Mouse (Mus musculus) induced T-regulatory cell, adult 2 months (primary cell): ENCODE measurements around the gene A830005F24Rik.

Experiments used
- DNase-seq: peaks from one replicate; pipeline ENCODE4 v3.0.0-alpha.2; 2012; ENCODE audit warnings: low read depth

Gene A830005F24Rik

DNA sequence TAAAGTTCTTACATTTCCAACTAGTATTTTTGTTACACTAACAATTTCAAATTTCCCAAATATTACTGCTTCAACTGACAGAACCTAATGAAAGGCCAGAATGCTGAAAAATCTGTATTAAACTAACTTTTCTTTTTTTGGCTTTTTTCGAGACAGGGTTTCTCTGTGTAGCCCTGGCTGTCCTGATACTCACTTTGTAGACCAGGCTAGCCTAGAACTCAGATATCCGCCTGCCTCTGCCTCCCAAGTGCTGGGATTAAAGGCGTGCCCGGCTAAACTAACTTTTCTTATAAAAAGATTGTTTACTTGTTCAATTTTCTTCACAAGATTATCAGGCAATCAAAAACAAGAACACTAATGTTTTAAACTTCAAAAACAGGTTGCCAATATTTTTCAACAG lies 31.5 kb downstream of the A830005F24Rik start:
- DNase-seq = no peak

DNA sequence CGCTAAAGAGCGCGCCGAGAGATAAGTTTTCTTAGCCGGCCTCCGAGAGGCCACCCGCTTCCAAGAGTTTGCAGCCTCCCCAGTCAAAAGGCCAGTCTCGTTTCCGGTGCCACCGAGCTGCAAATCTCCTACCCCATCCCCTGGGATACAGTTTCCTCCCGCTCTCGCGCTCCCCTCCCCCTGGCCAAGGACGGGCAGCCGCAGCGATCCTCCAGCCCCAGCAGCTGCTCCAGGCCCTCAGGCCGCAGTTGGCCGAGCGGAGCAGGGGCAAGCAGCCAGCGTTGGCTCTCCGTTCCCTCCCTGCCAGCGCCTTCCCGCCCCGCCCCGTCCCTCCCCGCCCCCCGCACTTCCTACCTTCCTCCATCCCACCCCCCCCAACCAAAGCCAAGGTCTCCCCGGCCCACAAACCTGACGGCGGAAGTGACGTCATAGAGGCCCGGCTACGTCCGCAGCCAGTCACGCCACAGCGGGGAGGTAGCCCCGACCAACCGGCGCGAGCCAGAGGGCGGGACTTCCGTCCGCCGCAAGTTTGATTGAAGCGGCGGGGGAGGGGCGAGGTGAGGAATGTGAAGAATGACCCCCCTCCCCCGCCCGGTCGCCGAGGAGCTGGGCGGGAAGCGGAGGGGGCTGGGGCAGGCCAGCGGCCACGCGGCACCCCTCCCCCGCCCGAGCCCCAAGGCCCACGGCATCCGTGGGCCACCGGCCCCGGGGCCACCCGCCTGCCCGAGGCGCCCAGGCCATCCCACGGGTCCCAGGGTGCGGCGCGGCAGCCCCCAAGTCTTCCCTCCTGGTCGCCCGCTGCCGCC lies 32.3 kb downstream of the A830005F24Rik start:
- peak; percentile 99 for DNase-seq

DNA sequence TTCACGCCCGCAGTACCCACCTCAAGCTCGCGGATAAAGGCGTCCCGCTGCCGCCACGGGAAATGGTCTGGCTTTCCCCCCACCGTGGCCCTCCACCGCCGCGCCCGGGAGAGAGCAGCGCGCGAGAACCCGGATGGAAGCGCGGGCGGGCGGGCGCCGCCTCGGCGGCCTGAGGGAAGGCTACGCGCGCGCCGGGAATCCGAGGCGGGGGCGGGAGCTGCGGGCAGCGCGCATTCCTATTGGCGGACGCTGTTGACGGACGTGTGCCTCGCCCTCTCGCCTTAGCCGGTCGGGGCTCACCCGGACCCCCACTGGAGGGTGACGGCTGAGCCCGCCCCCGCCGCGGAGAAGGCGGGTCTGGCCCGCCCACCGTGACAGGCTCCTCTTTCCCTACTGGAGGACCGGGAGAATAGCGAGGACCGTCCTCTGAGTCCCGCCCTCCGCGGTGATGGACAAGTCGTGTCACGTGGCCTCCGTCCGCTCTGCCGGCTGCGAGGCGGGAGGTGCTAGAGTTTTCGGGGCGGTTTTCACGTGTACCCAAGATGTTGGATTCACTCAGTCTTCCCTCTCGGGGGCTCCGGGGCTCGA lies 33.1 kb downstream of the A830005F24Rik start:
- peak; percentile 97 for DNase-seq

DNA sequence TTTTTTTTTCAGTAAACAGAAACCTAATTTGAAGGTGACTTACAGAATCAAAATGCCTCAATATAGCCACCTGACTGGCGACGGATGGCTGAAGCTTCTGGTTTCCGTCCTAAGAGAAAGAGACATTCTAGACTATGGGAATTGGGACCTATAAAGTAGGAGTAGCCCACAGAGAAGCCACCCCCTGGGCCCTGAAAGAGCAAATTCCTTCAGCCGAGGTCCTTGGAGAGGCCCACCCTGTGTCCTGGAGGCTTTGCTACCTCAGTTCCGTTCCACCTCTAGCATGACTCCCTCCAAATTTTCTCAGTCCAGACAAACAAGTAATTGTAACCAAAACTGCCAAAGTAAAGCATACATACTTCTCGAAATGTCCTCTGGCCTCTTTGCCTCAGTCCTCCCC lies 34.3 kb downstream of the A830005F24Rik start:
- no peak for DNase-seq

GRCm38 (mm10) chr13:48548296-48548695 lies 34.9 kb downstream of the A830005F24Rik start:
- no peak for DNase-seq

DNA sequence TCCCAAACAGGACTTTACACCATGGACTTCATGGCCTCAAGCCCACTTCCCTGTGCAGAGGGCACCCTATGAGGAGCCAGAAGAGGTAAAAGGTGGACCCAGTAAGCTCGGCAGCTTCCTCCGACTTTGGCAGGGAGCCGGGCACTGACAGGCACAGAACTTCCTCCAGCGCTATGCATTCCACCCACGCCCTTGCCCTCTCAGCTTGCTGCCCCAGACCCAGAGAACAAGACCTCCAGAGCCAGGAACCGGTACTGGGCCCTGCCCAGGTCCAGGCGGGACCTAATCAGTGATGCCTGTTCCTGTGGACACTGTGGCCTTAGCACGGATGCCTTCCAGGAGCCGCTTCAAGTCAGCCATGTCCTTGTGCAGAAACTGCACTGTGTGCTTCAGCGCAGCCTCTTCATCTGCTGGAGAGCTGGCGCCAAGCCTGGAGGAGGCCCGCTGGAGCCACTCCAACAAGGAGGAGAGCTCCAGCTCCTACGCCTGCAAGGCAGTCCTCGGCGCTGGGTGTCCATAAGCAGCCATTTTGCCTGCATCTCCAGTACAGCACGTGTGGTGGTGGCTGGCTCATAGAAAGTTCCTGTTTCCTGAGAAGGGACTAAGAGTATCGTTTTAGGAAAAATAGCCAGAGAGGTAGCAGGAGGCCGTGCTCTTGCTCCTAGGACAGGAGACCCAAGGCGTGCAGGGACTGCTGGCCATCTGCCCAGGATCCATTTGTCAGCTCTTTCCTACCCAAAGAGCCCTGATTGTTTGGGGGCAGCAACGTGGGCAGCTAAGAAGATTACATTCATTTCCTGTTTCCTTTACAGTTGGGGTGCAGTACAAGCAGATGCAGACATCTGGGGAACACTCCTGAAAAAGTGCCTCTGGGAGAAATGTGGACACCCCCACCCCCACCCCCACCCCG lies 39.1 kb downstream of the A830005F24Rik start:
- DNase-seq = peak; percentile 28

DNA sequence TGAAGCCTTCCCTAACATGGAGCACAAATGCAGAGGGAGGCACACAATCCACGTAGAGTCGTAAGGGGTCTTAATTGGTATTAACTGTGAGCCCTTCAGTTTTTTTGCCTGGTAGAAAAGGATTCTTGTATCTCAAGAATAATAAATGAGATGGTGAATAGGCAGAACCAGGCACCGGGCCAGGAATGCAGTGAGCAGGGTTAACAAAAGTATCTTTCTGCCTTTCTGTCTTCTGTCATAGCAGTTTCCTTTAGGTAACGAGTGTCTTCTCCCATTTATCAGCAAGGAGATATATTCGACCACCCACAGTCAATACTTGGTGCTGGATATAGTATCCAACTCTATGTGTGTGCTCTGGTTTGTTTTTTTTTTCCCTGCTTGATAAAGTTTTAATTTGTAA lies 40.1 kb downstream of the A830005F24Rik start:
- DNase-seq = no peak

DNA sequence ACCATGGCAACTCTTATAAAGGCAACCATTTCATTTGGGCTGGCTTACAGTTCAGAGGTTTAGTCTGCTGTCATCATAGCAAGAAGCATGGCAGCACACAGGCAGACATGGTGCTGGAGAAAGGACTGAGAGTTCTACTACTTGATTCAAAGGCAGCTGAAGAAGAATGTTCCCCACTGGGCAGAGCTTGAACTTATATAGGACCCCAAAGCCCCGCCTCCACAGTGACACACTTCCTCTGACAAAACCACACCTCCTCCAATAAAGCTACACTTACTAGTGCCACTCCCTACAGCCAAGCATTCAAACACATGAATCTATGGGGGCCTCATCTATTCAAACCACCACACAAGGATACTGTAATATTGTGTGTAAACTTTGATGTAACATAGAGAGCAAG lies 41.2 kb downstream of the A830005F24Rik start:
- DNase-seq = no peak

DNA sequence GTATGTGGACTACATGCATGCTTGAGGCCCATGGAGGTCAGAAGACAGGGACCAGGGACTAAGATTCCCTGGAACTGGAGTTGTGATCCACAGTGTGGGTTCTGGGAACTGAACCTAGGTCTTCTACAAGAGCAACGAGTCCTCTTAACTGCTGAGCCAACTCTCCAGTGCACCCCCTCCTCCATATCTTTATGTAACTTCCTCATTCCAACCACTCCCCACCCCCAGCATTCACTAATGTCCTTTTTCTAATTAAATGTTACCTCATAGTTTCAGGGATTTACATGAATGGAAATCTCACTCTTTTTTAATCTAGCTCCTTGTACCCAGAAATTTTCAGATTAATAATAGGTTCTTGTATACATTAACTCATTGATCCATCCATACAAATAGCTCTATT lies 42.6 kb downstream of the A830005F24Rik start:
- no peak for DNase-seq

DNA sequence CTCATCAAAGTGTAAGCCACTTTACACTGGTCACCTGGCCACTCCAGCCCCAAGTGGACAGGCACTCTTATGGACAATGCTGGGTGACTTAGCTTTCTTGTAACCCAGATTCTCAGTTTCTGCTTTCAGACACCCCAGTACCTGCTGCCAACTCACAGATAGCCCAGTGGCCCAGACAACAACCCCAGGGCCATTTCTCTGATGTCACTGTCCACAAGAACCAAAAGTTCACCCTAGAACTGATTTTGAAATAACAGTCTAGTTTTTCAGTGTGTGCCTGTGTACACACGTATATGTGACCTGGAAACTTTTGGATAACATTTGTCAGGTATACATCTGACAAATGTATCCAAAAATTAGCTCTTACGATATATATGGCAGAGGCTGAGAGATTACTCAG lies 48.1 kb downstream of the A830005F24Rik start:
- no peak for DNase-seq

- DNase-seq = no peak
Measured at GRCm38 (mm10) chr13:48562336-48562735, 49.0 kb downstream of the A830005F24Rik start.
